Mouse (Mus musculus) small intestine, adult 2 months (tissue): ENCODE results near the gene Amdhd1.

Experiments
- CTCF ChIP-seq: fragments of 200-500 bp; IDR thresholded peaks from 2 replicates; pipeline ENCODE4 v1.5.1; 2012; ENCODE audit warnings: low read depth, mild to moderate bottlenecking, control low read depth, inconsistent platforms, low read length, moderate library complexity, mixed read lengths; ENCODE audit not compliant: insufficient replicate concordance, insufficient read length; ENCODE audit errors: extremely low read depth
- POLR2A ChIP-seq: fragments of 200-500 bp; IDR thresholded peaks from 2 replicates; pipeline ENCODE4 v1.6.1; 2012; ENCODE audit warnings: low read depth, mild to moderate bottlenecking, control low read depth, inconsistent platforms, low read length, moderate library complexity

GRCm38 (mm10) chr10:93501346-93501745 is 38.5 kb downstream of the Amdhd1 start:
- no peak for TF ChIP-seq CTCF
- no peak for TF ChIP-seq POLR2A
